Mouse (Mus musculus): ENCODE measurements at regions not wholly inside any gene's neighbourhood (a gene's known extent, or its start where the extent isn't known, plus 50 kb on each side); places are given as distances from the start of the nearest gene placed in this dataset.

DNA sequence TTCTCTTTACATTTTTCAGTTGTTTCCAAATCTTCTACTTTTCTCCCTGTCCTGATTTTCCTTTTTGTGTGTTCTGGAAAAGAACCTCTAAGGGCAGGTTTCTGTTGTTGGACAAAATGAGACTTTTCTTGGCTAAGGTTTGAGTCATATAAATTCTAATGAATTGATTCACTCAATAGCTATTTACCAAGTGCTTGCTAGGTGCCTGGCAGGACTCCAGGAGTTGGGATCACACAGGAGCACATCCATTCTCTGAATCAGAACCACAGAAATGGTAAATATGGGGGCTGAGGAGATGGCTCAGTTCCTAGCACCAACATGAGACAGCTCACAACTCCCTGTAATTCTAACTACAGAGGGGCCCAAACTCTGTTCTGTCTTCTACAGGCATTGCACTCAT lies 67.4 kb upstream of the Nyx start:
- Histone ChIP-seq H3K27ac (ENCODE audit: control insufficient read depth, insufficient read depth, low read length) (no peak overlapping the region), H3K27me3 (ENCODE audit: control insufficient read depth, insufficient read depth, low read length) (no peaks in the 10 kb centered on the region), H3K36me3 (ENCODE audit: control insufficient read depth, insufficient read depth, low read length) (no peaks in the 10 kb centered on the region), H3K4me1 (replicated peaks; ENCODE audit: control insufficient read depth, insufficient read depth, low read length) (no peaks in the 10 kb centered on the region), H3K4me3 (ENCODE audit: control insufficient read depth, insufficient read depth, low read length) (no peak overlapping the region)
- no peak for DNase-seq
- no peak for TF ChIP-seq POLR2A (IDR thresholded peaks at IDR 0.05; ENCODE audit: control insufficient read depth, extremely low read depth, insufficient read depth, low read length, poor library complexity)
- no peak for TF ChIP-seq CTCF (IDR thresholded peaks at IDR 0.05; ENCODE audit: borderline replicate concordance, control insufficient read depth, extremely low read depth, insufficient read depth, low read length, poor library complexity)

DNA sequence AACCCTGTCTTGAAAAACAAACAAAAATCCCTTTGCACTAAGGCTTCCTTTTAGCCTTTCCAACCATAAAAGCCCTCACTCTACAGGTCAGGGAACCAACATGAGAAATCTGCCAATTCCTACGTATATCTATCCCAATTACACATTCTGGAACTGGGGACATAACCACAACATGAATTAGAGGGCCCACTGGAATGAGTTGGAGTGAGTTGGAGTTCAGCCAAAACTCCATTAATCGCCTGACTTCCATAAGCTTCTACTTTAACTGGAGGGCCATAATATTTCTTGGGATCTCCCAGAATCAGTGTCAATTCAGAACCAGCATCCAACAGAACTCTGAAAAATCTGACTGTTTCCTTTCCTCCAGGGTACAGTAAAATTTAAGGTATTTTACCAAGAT lies 53.2 kb upstream of the Nyx start:
- Histone ChIP-seq H3K4me3 (ENCODE audit: control insufficient read depth, insufficient read depth, low read length) (no peak overlapping the region), H3K36me3 (ENCODE audit: control insufficient read depth, insufficient read depth, low read length) (no peaks in the 10 kb centered on the region), H3K27ac (ENCODE audit: control insufficient read depth, insufficient read depth, low read length) (no peak overlapping the region), H3K27me3 (ENCODE audit: control insufficient read depth, insufficient read depth, low read length) (no peaks in the 10 kb centered on the region), H3K4me1 (replicated peaks; ENCODE audit: control insufficient read depth, insufficient read depth, low read length) (no peaks in the 10 kb centered on the region)
- DNase-seq, result no peak
- 92% methylated on average over 2 of the region's 2 CpGs for WGBS
- no peak for TF ChIP-seq CTCF (IDR thresholded peaks at IDR 0.05; ENCODE audit: borderline replicate concordance, control insufficient read depth, extremely low read depth, insufficient read depth, low read length, poor library complexity)
- TF ChIP-seq POLR2A (IDR thresholded peaks at IDR 0.05; ENCODE audit: control insufficient read depth, extremely low read depth, insufficient read depth, low read length, poor library complexity), result no peak

DNA sequence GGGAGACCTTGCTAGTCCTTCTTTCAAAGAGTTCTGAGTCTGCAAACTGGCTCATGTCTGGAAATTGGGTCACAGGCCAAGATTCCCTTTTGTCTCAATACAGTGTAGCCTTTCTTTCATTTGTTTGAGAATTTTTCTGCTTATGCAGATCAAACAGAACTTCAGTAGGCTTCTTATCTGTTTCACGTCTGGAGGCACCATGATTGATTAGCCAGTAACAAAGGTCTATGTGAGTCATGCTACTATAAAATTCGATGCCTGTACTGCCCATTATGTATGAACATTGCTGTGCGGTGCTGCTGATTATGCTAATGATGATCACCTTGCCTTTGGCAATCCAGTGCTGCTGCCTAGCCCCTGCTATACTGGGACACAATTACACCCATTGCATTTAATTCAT lies 52.8 kb upstream of the Nyx start:
- H3K4me3 ChIP-seq (ENCODE audit: control insufficient read depth, insufficient read depth, low read length), result no peak overlapping the region
- no peaks in the 10 kb centered on the region for H3K27me3 ChIP-seq (ENCODE audit: control insufficient read depth, insufficient read depth, low read length)
- no peak for TF ChIP-seq CTCF (IDR thresholded peaks at IDR 0.05; ENCODE audit: borderline replicate concordance, control insufficient read depth, extremely low read depth, insufficient read depth, low read length, poor library complexity)
- TF ChIP-seq POLR2A (IDR thresholded peaks at IDR 0.05; ENCODE audit: control insufficient read depth, extremely low read depth, insufficient read depth, low read length, poor library complexity), result no peak
- H3K27ac ChIP-seq (ENCODE audit: control insufficient read depth, insufficient read depth, low read length), result no peak overlapping the region
- no peaks in the 10 kb centered on the region for H3K36me3 ChIP-seq (ENCODE audit: control insufficient read depth, insufficient read depth, low read length)
- 89% methylated on average over 3 of the region's 3 CpGs for WGBS
- no peaks in the 10 kb centered on the region for H3K4me1 ChIP-seq (replicated peaks; ENCODE audit: control insufficient read depth, insufficient read depth, low read length)
- DNase-seq, result no peak

Measured in thymus, adult 2 months (tissue).